Mouse (Mus musculus) thymus, postnatal 0 days (tissue): Measurements from ENCODE around the gene Ust. TPM values are rescaled to one million over a fixed set of nuclear protein-coding genes. Genes with fewer than 3 reads are reported as not detected.

Experiments used
- DNase-seq: peaks from one replicate; pipeline ENCODE4 v3.0.0-alpha.2; 2015; ENCODE audit warnings: low spot score
- polyA plus RNA-seq: library from polyadenylated mRNA; unstranded; fragments of >200 nt; fragmentation: Nextera tagmentation; extraction: Ambion mirVana; gene quantifications from 2 replicates; pipeline ENCODE4 v1.2.1, GENCODE M21; 2015

The Ust gene
- polyA plus RNA-seq, 1 experiment from 2014 or later: 3.1 TPM

DNA sequence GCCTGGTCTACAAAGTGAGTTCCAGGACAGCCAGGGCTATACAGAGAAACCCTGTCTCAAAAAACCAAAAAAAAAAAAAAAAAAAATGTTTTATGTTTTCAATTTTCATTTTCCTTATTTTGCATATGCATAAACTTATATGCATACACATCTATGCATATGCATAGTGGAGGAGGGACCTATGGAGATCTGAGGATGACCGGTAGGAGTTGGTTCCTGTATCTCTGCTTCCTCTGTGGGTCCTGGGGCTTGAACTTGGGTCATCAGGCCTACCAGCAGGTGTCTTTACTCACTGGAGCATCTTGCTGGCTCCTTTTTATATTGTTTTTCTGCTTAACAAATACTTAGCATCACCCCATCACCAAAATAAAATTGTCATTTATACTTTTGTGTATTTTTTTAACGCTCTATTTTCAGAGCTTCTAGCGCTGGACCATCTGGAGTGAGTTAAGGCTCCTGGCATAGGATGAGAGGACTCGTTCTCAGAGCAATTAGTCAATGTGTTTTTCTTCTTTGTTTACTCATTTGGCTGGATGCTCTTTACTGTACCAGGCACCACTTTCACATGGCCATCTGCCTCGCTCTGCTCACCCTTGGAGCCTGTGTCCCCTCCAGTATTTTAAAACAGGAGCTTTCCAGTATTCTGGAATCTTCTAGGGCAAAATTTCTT, 290.8 kb downstream of the Ust start:
- DNase-seq: no peak

DNA sequence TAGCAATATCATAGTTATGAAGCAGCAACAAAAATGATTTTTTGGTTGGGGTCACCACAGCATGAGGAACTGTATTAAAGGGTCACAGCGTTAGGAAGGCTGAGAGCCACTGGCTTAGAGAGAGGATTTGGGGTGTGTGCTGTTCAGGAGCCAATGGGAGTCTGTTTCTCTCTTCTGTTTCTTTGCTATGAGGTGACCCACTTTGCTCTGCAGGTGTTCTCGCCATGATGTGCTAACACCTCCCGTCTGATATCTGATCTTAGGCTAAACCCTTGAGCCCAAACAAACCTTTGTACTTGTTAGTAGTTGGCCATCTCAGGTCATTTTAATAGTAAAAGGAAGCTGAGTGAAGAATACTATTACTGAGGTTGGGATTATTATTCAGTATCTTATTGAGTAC, 292.0 kb downstream of the Ust start:
- DNase-seq: peak; percentile 79

DNA sequence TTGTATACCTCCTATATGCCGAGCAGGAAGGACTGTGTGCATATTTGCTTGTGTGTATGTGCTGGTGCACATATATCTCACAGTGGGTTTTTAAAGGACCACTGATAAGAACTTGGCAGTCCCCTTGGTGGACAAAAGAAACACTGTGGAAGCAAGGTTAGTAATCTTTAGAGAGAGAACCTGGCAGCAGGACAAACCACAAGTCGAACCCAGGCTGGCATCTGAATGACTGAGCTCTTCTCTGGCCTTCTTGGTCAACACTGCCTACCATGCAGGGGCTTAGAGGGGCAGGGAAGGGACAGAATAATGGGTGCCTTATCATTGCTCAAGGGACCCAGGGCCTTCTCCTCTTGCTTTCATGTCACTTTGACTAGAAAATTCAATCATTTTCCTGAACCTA, 294.0 kb downstream of the Ust start:
- no peak for DNase-seq

DNA sequence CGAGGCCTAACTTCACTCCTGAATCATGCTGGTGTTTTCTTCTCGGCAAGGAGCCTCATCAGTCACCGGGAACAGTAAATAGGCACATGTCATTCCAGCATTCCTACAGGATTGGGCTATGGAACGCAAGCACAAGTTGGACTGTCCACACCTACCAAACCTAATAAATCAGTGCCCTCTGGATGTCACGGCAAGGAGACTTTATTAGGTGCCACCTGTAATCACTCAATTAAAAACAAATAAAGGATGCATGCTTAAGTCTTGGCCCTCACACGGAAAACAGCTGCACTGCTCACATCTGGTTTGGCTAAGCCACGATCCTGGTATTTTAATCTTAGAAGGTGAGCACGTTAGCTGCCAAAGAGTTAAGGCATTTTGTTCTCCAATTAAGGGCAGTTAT, 294.6 kb downstream of the Ust start:
- DNase-seq: no peak

DNA sequence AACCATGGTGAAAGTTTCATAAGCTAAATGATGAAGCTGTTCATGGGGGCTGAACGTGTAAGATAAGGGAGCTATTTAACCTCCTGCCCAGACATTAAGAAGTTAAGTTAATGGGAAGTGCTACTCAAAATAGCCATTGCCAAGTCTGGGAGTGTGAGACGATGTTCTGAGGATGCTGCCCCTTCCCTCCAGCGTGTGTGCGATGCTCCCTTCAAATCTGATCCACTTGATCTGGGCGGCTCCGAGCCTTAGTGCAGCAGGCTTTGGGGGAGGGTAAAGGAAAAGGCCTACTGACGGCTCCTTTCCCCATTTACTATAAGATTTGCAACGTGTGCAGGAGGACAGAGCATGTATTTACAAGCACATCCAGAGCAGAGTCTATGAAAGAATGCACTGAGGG, 301.7 kb downstream of the Ust start:
- DNase-seq: no peak

DNA sequence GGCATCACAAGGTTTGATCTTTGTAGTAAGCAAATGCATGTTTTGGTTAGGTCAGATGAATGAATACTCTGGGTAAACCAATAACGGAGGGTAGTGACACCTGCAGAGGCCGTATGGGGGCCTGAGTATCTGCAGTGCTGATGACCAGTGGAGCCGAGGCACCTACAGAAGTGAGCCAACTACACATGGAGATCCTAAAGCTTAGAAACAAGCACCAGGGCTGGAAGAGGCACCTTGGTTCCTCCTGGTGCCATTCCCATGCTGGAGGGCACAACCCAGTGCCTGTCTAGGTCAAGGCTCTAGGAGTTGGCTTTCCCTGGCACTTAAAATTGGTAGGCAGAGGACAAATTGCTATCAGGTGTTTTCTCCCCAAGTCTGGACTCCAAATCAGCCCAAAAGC, 303.4 kb downstream of the Ust start:
- DNase-seq: no peak

DNA sequence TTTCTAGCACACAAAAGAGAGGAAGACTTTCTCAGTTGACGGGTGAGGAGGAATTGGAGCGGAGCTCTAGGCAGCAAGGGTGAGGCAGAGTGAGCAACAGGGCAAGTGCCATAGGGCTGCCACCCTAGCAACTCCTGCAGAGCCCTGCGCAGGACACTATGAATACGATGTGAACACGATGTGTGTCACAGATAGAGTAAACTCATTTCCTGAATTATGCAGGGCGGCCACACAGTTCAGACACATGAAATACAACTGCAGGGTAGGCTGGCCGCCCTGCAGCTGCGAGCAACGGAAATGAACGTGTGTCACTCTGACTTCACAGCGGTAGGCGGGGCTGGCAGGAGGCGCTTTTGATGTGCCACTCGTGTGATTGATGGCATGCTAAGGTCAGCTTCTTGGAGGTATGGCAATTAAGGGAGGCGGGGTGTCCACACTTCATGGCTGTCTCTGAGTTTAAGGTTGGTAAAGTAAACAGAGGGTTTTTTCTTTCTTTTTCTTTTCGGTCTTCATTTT, 304.7 kb downstream of the Ust start:
- peak; percentile 93 for DNase-seq

DNA sequence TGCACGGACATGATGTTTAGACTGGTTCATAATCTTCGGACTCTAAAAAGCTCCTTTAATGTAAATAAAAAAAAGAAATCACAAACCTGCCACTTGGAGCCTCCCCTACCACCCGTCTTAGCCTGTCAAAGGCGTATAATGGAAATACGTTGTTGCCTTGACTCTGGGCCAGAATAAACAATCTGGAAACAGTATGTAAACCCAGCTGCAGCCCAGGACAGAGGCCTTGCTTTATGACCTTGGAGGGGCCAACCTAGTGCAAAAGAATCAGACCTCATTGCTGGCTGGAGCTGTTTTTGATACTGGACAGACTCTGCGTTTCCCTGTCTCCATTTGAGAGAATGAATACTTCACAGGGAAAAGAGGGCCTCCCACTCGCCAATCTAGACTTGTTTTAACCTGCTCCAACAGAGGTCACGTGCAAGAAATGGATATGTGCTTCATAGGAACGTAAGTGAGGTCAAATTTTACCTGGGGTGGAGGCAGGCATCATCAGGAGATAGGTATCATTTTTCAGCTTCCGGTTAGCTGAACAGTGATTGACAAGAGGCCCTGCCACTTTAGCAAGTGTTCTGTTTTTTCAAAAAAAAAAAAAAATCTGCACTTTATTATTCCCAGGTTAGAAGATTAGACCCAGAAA, 305.2 kb downstream of the Ust start:
- no peak for DNase-seq

DNA sequence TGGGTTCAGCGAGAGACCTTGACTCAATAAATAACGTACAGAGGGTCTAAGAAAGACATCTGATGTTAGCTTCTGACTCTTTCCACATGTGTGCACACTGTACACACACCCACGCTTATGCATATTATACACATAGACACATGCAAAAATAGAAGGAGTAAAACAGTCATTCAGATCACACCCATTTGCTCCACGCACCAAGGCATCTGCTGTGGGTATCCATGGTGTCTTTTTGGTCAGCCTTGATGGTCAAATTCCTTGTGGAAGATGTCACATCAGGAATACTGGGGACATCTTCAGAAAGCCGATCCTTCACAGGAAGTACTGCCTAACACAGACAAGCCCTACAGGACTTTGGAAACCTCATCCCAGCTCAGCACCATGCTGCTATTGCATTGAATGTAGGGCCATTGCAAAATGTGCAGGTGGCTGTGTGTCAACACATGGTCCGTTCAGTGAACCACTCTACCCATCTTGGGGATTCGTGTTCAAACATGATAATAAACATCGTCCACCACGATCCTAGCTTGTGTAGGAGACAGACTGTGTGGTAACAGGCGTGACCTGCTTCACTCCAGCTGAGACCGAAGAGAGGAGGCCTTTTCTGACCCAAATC, 305.9 kb downstream of the Ust start:
- no peak for DNase-seq

DNA sequence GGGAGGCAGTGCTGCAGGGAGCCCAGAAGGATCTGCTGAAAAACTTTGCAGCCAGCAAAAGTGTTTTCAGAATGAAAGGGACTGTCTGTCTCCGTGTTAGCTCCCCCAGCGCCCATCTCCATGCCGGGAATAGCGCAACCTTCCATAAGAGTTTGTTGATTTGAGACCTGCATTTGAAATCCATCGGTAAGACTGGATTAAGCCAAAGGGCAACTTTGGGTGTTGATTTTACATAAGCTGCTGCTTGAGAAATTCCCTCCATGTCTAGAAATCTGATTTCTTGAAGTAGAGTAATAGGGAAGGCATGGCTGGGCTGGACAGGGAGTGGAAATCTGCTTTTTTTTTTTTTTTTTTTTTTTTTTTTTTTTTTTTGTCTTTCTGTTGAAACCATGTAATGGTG, 306.9 kb downstream of the Ust start:
- no peak for DNase-seq

DNA sequence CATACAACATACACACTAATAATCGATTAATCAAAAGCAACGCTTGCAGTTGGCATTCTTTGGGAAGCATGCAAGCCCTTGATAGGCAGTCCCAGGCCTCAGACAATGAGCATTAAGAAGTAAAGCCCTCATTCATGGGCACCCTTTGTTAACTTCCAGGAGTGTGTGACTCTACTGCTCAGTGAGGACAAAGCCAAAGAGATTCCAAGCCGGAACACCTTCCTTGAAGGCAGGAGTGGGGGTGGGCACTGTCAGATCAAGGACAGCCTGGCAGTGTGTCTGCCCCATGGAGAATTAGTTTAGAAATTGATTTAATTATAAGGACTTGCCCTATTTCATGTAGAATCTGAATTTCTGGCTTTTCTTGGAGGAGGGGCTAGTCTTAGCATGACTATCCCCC, 308.3 kb downstream of the Ust start:
- no peak for DNase-seq

DNA sequence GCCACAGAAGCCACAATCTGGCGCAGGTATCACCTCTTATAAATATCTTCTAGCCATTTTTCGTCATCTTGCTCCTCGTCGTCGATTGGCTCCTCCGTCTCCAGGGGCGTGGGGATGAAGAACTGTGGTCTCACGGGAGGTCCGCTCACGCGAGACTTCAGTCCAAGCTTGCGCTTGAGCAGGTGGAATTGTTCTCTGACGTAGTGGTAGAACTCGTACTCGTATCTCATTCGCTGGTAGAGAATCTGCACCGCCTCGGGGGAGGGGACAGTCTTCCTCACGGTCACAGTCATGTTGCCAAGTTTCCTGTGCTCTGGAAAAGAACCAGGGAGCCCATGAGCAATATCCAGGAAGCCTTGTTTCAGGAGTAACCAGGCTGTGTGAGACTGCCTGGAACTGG, 311.3 kb downstream of the Ust start:
- no peak for DNase-seq

DNA sequence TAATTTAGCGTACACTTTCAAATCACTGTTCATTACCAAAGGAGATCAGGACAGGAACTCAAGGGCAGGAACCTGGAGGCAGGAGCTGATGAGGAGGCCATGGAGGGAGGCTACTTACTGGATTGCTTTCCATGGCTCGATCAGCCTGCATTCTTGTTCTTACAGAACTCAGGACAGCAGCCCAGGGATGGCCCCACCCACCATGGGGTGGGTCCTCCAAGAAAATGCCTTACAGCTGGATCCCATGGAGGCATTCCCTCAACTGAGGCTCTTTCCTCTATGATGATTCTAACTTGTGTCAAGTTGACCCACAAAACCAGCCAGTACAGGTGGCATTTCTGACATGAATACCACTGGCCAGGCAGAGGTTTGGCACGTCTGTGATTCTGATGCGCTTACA, 314.9 kb downstream of the Ust start:
- DNase-seq: no peak

DNA sequence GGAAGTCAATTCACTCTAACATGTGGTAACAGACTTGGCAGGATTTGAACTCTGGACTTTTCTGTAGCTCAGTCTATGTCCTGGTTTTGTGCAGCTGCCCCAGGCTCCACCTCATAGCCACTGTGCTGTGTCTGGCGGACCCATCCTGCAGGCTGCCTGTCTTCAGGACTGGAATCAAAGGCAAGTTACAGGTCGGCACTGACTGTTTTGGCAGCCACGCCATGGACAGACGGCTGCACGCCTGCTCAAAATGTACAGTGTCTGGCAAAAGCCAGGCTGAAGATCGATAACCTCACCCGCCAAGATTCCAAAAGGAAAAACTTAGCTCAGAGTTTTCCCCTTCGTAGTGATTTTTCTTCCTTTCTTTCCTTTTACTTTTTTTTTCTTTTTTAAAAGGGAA, 318.8 kb downstream of the Ust start:
- DNase-seq: no peak

DNA sequence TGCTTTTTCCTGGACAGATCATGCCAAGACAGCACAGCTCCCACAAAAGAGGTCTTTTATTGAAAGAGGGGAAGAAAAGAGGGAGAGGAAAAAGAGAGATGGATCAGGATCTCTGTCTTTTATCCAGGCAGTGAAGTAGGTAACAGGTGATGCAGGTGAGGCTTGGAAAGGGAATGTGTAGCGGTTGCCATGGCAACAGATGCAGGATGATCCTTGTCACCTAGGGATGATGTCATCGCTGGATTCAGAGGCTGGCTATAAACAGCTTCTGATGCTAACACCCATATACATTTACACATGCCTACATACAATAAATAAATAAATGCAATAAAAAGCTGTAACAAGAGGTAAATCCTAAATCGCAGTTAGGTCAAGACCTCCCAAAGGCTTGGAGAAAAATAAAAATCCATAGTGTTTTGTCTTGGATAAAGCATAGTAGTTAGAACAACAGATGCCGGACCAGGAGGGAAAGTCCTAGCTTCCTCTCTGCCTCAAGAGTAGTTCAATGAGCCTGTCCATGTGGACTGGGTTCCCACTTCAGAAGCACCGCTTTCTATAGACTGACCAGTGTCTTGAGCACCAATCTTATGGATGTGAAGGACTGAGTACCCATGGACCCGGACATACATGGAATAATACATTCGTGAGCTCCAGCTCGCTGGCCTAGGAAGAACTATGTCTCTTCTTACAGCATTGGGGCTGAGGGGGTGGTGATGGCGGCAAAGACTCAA, 319.4 kb downstream of the Ust start:
- no peak for DNase-seq

DNA sequence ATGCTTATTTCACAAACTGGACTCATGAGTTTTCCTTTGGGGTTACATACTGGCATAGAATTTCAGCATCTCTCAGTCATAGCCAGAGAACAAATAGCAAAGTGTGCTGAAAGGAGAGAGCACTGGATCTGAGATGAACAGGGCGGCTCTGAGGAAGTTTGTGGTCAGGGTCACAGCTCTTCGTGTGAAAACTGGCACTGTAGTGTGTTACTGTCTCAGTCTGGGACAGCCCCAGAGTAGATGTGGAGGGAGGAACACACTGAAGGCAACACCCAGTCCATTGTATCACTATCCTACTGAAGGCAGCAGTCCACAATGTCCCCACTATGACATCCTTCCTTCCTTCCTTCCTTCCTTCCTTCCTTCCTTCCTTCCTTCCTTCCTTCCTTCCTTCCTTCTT, 321.0 kb downstream of the Ust start:
- DNase-seq: no peak

DNA sequence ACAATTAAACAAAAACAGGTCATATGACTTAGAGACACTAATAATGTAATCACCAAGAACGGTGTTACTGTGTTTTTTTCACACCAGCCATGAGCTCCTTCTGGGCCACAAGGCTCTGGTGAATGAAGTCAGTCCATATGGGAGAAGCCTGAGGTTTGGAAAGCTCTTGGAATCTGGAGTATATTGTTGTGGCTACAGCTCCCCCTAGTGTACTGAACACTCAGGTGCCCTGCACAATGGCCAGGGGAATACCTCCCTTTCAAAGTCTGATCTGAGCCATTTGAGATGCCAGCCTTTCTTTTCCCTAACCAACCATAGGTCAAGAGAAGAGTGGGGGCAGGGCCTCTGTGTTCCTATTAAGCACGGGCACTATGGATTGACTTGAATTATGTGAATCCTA, 322.3 kb downstream of the Ust start:
- peak; percentile 63 for DNase-seq

DNA sequence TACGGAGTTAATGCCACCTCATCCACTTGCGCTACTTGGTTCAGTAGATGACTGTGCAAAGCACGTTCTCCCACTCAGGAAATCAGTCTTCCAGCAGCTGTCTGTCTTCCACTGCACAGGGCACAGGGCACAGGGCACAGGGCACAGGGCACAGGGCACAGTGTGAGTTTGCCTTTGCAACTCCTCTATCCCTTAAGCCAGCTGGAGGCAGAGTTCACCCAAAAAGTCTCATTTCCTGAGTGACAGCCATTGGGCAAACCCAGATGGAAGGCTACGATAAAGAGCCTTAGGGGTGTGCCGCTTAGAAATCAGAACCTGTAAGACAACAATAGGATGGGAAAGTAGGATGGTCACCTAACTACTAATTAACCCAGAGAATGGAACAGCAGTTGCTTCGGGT, 322.9 kb downstream of the Ust start:
- no peak for DNase-seq

DNA sequence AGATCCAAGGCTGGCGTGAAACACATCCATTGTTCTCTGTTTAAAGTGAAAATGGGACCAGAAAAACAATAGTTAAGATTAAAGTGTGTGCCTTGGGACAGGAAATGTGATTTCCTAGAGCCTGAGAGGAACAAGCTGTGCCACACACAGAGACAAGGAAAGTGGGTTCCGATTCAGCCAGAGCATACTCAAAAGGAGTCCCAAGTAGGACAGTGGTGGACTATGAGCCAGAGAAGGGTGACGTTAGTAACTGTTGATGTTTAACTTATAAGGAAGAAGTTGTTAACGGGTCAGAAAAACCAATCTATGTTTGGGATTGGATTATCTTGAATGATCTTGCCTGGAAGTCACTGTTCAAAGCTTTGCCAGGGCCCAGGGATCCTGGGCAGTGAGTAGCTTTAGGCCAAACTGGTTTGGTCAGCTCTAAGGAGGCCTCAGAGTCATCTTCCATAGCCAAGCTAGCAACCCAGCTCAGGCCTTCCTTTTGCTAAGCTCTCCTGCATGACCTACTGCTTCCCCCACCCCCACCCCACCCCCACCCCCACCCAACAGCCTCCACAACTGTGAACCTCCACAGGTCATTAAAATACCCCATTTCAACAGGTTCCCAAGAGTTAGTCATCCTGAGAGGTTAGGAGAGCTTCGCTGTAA, 329.2 kb downstream of the Ust start:
- DNase-seq: no peak

DNA sequence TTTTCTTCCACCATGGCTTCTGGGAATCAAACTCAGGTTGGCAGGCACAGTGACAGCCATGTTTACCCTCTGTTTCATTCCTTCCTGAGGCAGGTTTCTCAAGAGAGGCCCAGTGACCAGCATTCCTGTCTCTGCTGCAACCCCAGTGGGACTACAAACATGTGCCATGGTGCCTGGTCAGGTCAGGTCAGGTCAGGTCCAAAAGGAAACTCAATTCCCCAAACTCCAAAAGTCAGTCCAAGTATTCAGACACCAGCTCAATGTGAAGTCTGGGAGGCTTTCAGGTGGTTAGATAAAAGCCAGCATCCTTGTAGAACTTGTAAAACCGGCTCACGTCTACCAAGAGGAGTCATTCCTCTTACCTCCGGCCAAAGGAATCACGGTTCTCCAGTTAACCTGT, 333.0 kb downstream of the Ust start:
- no peak for DNase-seq

DNA sequence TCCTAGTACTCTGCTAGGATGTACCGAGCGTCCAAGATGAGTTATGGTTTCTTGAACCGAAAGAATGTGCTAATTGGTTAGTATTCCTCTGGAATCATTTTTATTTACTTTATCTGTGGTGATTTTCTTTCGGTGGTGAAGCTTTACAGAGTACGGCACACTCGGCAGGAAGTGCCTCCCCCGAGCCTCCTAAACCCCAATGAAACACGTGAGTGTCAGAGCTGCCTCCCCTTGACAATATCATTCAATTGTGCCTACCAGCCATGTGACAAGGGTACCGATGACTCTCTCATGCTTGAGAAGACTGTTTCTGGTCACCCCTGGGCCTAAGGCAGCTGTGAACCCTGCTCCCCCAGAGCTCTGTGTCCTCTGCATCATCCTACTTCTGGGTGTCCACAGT, 333.9 kb downstream of the Ust start:
- peak; percentile 53 for DNase-seq

DNA sequence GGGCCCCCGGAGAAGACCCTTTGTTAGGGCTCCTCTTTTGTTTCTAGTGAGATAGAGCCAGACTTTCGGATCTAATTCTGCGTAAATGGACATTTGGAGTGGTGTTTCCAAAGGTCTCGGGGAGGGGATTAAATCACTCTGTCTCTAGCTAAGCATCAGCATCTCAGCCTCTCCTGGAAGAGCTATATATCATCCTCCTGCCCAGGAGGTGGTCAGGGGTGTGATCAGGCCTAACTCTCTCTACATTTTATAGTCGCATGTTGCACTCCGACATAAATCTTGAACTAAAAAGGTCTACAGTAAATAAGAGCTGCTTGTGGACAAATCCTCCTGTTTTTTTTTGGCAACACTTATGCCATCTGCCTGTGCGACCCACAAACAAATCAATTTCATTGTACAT, 335.5 kb downstream of the Ust start:
- no peak for DNase-seq
